Comparison of ENCODE assay signal across 14 mouse cellular contexts in the genomic region with DNA sequence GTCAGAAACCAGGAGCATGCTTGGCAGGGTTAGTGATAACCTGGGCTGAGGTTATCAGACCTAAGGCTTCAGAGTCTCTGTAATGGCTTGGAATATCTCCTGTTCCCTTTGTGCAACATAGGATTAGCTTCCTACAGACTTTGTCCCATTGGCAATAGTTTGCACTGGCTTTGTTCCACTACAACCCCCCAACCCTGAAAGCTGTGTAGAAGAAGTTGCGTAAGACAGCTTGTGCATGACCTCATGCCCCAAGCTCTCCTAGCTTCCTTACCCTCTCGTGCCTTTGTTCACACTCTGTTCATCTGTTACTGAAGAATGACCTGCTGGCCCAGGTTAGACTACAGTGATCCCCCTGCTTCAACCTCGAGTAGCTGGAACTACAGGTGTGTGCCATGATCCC. TPM values are rescaled to one million over a fixed set of nuclear protein-coding genes. Genes with fewer than 3 reads are reported as not detected.
"Had no signal": no experiment of that assay in that cellular context is flagged by ENCODE, and none has a peak within 500 bp of the region (broad histone marks: within the 10 kb centered on the region; RNA-seq: fewer than 3 reads in every experiment).

No protein-coding gene starts in this region.

RNA-seq across cellular contexts. Expression of a gene that starts 15.5 kb away (rescaled TPM):
- total RNA-seq: neutrophil, adult 5-6 weeks had no signal
- polyA plus RNA-seq: neural tube, embryonic 13.5 days; neural tube, embryonic 14.5 days; neural tube, embryonic 15.5 days; small intestine, adult 2 months; spleen, adult 2 months; stomach, embryonic 14.5 days; stomach, embryonic 15.5 days; stomach, postnatal 0 days; testis, adult 2 months; thymus, adult 2 months; thymus, postnatal 0 days; urinary bladder, adult 2 months had no signal

RNA-seq across cellular contexts. Expression of a gene that starts 16.3 kb away (rescaled TPM):
- total RNA-seq: neutrophil, adult 5-6 weeks had no signal
- polyA plus RNA-seq: neural tube, embryonic 13.5 days; neural tube, embryonic 14.5 days; neural tube, embryonic 15.5 days; small intestine, adult 2 months; spleen, adult 2 months; stomach, embryonic 14.5 days; stomach, embryonic 15.5 days; stomach, embryonic 16.5 days; stomach, postnatal 0 days; testis, adult 2 months; thymus, adult 2 months; thymus, postnatal 0 days; urinary bladder, adult 2 months had no signal

RNA-seq across cellular contexts. Expression of a gene that starts 20.5 kb away (rescaled TPM):
- total RNA-seq: neutrophil, adult 5-6 weeks had no signal
- polyA plus RNA-seq: neural tube, embryonic 13.5 days; neural tube, embryonic 15.5 days; stomach, postnatal 0 days; thymus, postnatal 0 days had no signal

RNA-seq across cellular contexts. Expression of a gene that starts 30.5 kb away (rescaled TPM):
- polyA plus RNA-seq: testis, adult 2 months had no signal
